9 mouse cellular contexts compared by ENCODE assay signal in the genomic region with DNA sequence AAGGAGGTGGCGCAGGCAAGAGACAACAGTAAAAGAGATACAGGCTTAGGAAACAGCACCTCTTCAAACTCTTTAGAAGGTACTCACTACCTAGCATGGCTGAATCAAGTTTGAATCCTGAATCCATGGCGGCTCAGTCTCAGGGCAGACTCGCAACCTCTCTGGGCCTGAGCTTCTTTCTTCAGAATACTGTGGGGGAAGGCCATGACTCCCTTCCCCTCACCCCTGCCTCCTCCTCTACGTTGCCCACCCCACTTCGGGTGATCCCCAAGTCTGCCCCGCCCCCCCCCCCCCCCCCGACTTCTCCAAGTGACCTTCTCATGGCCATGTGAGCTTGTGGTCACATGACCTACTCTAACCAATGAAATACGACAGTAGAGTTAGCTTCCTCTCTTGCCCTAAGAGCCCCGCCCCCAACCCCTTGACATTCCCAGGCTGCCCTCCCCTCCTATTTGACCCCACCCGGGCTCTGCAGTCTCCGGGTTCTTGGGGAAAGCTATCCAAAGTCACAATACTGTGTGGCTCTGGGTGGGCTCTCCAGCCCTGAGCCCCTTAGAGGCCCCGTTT. TPM values are rescaled to one million over a fixed set of nuclear protein-coding genes. Genes with fewer than 3 reads are reported as not detected.
DNase-seq lines count a peak whose midpoint lies in the region; ATAC-seq lines count a peak whose summit lies in the region.
"Had no signal": no experiment of that assay in that cellular context is flagged by ENCODE, and none has a peak within 500 bp of the region (broad histone marks: within the 10 kb centered on the region; RNA-seq: fewer than 3 reads in every experiment).

No protein-coding gene starts in this region.

- no peaks in the 10 kb centered on the region; the same call in 1 of the 2 replicates for H3K9me3 ChIP-seq in heart, embryonic 11.5 days (replicated peaks; ENCODE audit: control insufficient read depth, low read length)
- peaks cover 9% of the 10 kb centered on the region for H3K9me3 ChIP-seq in midbrain, embryonic 10.5 days (replicated peaks)
- no peaks in the 10 kb centered on the region for H3K9me3 ChIP-seq in midbrain, embryonic 15.5 days
- H3K9me3 ChIP-seq in stomach, embryonic 15.5 days: no peaks in the 10 kb centered on the region

- H3K4me3 ChIP-seq in heart, embryonic 11.5 days (ENCODE audit: low read depth, low read length): peak overlapping the region; percentile 15
- peak overlapping the region; percentile 45 for H3K4me3 ChIP-seq in midbrain, embryonic 10.5 days
- H3K4me3 ChIP-seq in midbrain, embryonic 15.5 days: no peak overlapping the region
- H3K4me3 ChIP-seq in stomach, embryonic 15.5 days (replicated peaks): no peak overlapping the region

- no peaks in the 10 kb centered on the region for H3K27me3 ChIP-seq in heart, embryonic 11.5 days (ENCODE audit: control insufficient read depth, insufficient read depth, low read length)
- peaks cover 5% of the 10 kb centered on the region; the same call in 1 of the 2 replicates for H3K27me3 ChIP-seq in midbrain, embryonic 10.5 days (ENCODE audit: low read depth, poor library complexity, severe bottlenecking)
- no peaks in the 10 kb centered on the region; the same call in 1 of the 2 replicates for H3K27me3 ChIP-seq in midbrain, embryonic 15.5 days (replicated peaks)
- no peaks in the 10 kb centered on the region for H3K27me3 ChIP-seq in stomach, embryonic 15.5 days (replicated peaks)

- no peak overlapping the region for H3K27ac ChIP-seq in heart, embryonic 11.5 days (ENCODE audit: low read depth, low read length)
- H3K27ac ChIP-seq in midbrain, embryonic 10.5 days (replicated peaks): peak overlapping the region; percentile 80
- no peak overlapping the region for H3K27ac ChIP-seq in midbrain, embryonic 15.5 days
- no peak overlapping the region for H3K27ac ChIP-seq in stomach, embryonic 15.5 days

- H3K4me1 ChIP-seq in heart, embryonic 11.5 days (ENCODE audit: control insufficient read depth, insufficient read depth, low read length): peaks cover 31% of the 10 kb centered on the region
- H3K4me1 ChIP-seq in midbrain, embryonic 10.5 days: peaks cover 35% of the 10 kb centered on the region
- H3K4me1 ChIP-seq in midbrain, embryonic 15.5 days: peaks cover 17% of the 10 kb centered on the region
- H3K4me1 ChIP-seq in stomach, embryonic 15.5 days: peaks cover 3% of the 10 kb centered on the region; the same call in 1 of the 2 replicates

- H3K4me2 ChIP-seq in heart, embryonic 11.5 days: peak overlapping the region; percentile 40
- no peak overlapping the region for H3K4me2 ChIP-seq in midbrain, embryonic 15.5 days
- 0 out of 2 replicates have a peak overlapping the region, but pooled peaks have one; percentile 9 for H3K4me2 ChIP-seq in stomach, embryonic 15.5 days

- 24% methylated on average over 12 of the region's 12 CpGs for WGBS in heart, embryonic 11.5 days (ENCODE audit: insufficient replicate concordance)
- 22% methylated on average over 11 of the region's 12 CpGs for WGBS in midbrain, embryonic 10.5 days
- WGBS in midbrain, embryonic 15.5 days: 20% methylated on average over 10 of the region's 12 CpGs
- 34% methylated on average over 11 of the region's 12 CpGs for WGBS in stomach, embryonic 15.5 days

- no peaks in the 10 kb centered on the region for H3K36me3 ChIP-seq in heart, embryonic 11.5 days (ENCODE audit: control insufficient read depth, insufficient read depth, low read length)
- H3K36me3 ChIP-seq in midbrain, embryonic 10.5 days: no peaks in the 10 kb centered on the region
- H3K36me3 ChIP-seq in midbrain, embryonic 15.5 days (replicated peaks): no peaks in the 10 kb centered on the region
- H3K36me3 ChIP-seq in stomach, embryonic 15.5 days: no peaks in the 10 kb centered on the region
- H3K36me3 ChIP-seq: G1E had no signal

- no peak for DNase-seq in heart, adult 8-10 months (ENCODE audit: low spot score)
- peak; percentile 68 for DNase-seq in midbrain, embryonic 10.5 days (ENCODE audit: low spot score)
- no peak for DNase-seq in spleen, postnatal 14 days (ENCODE audit: low spot score in 2 of 2)
- DNase-seq in thymus, postnatal 0 days (ENCODE audit: low spot score): no peak

- ATAC-seq in heart, embryonic 11.5 days (replicated peaks; ENCODE audit: insufficient number of reproducible peaks, low FRiP score, low TSS enrichment): 0 out of 2 replicates have a peak, but pooled peaks have one; percentile 2
- ATAC-seq in midbrain, embryonic 15.5 days (replicated peaks): no peak
- peak; percentile 15; the same call in 1 of the 2 replicates for ATAC-seq in granulocyte monocyte progenitor cell, adult 5-6 weeks (replicated peaks; ENCODE audit: poor library complexity, severe bottlenecking)
- ATAC-seq in stomach, embryonic 15.5 days (ENCODE audit: insufficient read depth, low FRiP score, low read depth): no peak

- H3K9ac ChIP-seq in heart, embryonic 11.5 days (ENCODE audit: low read depth, low read length): no peak overlapping the region
- H3K9ac ChIP-seq in midbrain, embryonic 15.5 days: no peak overlapping the region
- no peak overlapping the region for H3K9ac ChIP-seq in stomach, embryonic 15.5 days

RNA-seq across cellular contexts. Expression of gene Cux2, which starts 10.9 kb away (rescaled TPM):
- polyA plus RNA-seq in heart, embryonic 11.5 days (2014; fragmentation: Nextera tagmentation; extraction: Ambion mirVana): 4.7 and 7.1 TPM in 2 replicates
- total RNA-seq in heart, adult 8-10 months (2022): 10 to 100 TPM; 16.1 to 21.3 (median 20.0) TPM
- 6.4 and 10.2 TPM in 2 replicates for polyA plus RNA-seq in midbrain, embryonic 10.5 days (2016; fragmentation: Nextera tagmentation; extraction: Ambion mirVana)
- polyA plus RNA-seq in midbrain, embryonic 15.5 days (2015; fragmentation: Nextera tagmentation; extraction: Ambion mirVana): 24.7 and 27.3 TPM in 2 replicates
- total RNA-seq in granulocyte monocyte progenitor cell, adult 5-6 weeks (2014; fragmentation: Nextera tagmentation): 3.3 TPM in 1 of 2 replicates, not detected in the other
- 1.9 TPM in 1 of 2 replicates, not detected in the other for total RNA-seq in granulocyte monocyte progenitor cell, adult 5-6 weeks (2017)
- 5.8 and 6.2 TPM in 2 replicates for polyA plus RNA-seq in stomach, embryonic 15.5 days (2015; fragmentation: Nextera tagmentation; extraction: Ambion mirVana)
- polyA plus RNA-seq in thymus, postnatal 0 days (2015; fragmentation: Nextera tagmentation; extraction: Ambion mirVana): 0.14 and 0.17 TPM in 2 replicates
- polyA plus RNA-seq: G1E had no signal

RNA-seq across cellular contexts. Expression of gene Myl2, which starts 39.9 kb away (rescaled TPM):
- 6,790 and 6,847 TPM in 2 replicates for polyA plus RNA-seq in heart, embryonic 11.5 days (2014; fragmentation: Nextera tagmentation; extraction: Ambion mirVana)
- total RNA-seq in heart, adult 8-10 months (2022): over 10,000 TPM; 21,987 to 25,864 (median 23,706) TPM
- 0.43 and 0.59 TPM in 2 replicates for polyA plus RNA-seq in midbrain, embryonic 10.5 days (2016; fragmentation: Nextera tagmentation; extraction: Ambion mirVana)
- 0.71 and 6.6 TPM in 2 replicates for polyA plus RNA-seq in midbrain, embryonic 15.5 days (2015; fragmentation: Nextera tagmentation; extraction: Ambion mirVana)
- not detected in 2 replicates for total RNA-seq in granulocyte monocyte progenitor cell, adult 5-6 weeks (2014; fragmentation: Nextera tagmentation)
- not detected in 2 replicates for total RNA-seq in granulocyte monocyte progenitor cell, adult 5-6 weeks (2017)
- polyA plus RNA-seq in stomach, embryonic 15.5 days (2015; fragmentation: Nextera tagmentation; extraction: Ambion mirVana): 4.6 and 12.9 TPM in 2 replicates
- 1.3 and 1.7 TPM in 2 replicates for polyA plus RNA-seq in thymus, postnatal 0 days (2015; fragmentation: Nextera tagmentation; extraction: Ambion mirVana)
- total RNA-seq: G1E had no signal
- polyA plus RNA-seq: G1E had no signal

Comparison
In these comparisons a context has a peak if more than half of its experiments do, and no peak if none do; other contexts are left out.
1. H3K4me3 ChIP-seq: peak in heart, embryonic 11.5 days (single experiment) and midbrain, embryonic 10.5 days (single experiment); none in midbrain, embryonic 15.5 days (single experiment) and stomach, embryonic 15.5 days (single experiment).
2. ATAC-seq: peak in heart, embryonic 11.5 days (single experiment) and granulocyte monocyte progenitor cell, adult 5-6 weeks (single experiment); none in midbrain, embryonic 15.5 days (single experiment) and stomach, embryonic 15.5 days (single experiment).
3. RNA of gene Myl2, which starts 39.9 kb away (polyA plus RNA-seq): 6,790 to 6,847 TPM in heart, embryonic 11.5 days; 4.6 to 12.9 TPM in stomach, embryonic 15.5 days, 1.3 to 1.7 TPM in thymus, postnatal 0 days, 0.71 to 6.6 TPM in midbrain, embryonic 15.5 days and 0.43 to 0.59 TPM in midbrain, embryonic 10.5 days; every median in the first group is over 100 times any median in the second.